In the genomic region with DNA sequence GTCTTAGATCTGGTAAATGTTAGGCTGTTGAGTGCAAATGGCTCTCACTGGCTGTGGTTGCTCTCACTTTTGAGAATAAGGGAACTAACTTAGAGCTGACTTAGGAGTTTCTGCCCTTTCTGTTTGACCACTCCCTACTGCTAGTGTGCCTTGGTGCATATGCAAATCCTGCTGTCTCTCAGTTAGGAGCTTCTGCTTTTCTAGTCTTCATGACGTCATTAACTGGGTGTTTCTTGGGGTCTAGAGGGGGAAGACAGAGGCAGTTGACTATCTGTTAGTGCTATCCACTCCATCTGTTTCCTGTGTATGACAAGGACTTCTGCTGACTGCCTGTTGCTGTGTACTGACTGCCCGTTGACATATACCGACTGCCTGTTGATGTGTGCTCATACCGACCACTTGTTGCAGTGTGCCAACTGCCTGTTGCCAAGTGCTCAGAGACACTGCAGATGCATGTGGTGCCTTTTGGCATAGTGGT, we compare ENCODE assay signal across 8 mouse cellular contexts. TPM values are rescaled to one million over a fixed set of nuclear protein-coding genes. Genes with fewer than 3 reads are reported as not detected.
DNase-seq lines count a peak whose midpoint lies in the region; ATAC-seq and TF ChIP-seq lines count a peak whose summit lies in the region.

No protein-coding gene starts in this region.

- no peak for TF ChIP-seq POLR2A in CH12.LX (IDR thresholded peaks at IDR 0.05; ENCODE audit: low read depth, low read length)

- H3K4me1 ChIP-seq in CH12.LX (ENCODE audit: control insufficient read depth in 1 of 2, insufficient read depth in 2 of 2), result peaks cover 21 to 58% of the 10 kb centered on the region in 2 experiments
- H3K4me1 ChIP-seq in heart, postnatal 0 days (ENCODE audit: control insufficient read depth, insufficient read depth), result peaks cover 28% of the 10 kb centered on the region
- peaks cover 97% of the 10 kb centered on the region for H3K4me1 ChIP-seq in megakaryocyte, embryonic 14.5 days
- peaks cover 45% of the 10 kb centered on the region for H3K4me1 ChIP-seq in midbrain, embryonic 10.5 days
- 0 out of 2 replicates have a peak, but pooled peaks cover 4% of the 10 kb centered on the region for H3K4me1 ChIP-seq in midbrain, embryonic 14.5 days (ENCODE audit: control insufficient read depth, insufficient read depth, low read length)

- H3K79me2 ChIP-seq in CH12.LX (replicated peaks; ENCODE audit: control insufficient read depth, extremely low read depth, insufficient read depth, poor library complexity, severe bottlenecking), result no peaks in the 10 kb centered on the region

- TF ChIP-seq CTCF in CH12.LX (conservative IDR thresholded peaks at IDR 0.05 in 1 of 2, IDR thresholded peaks at IDR 0.05 in 1 of 2; ENCODE audit: low read depth in 2 of 2, low read length in 2 of 2), result no peak
- no peak for TF ChIP-seq CTCF in heart, postnatal 0 days (IDR thresholded peaks at IDR 0.05; ENCODE audit: low read depth)

- dilution Hi-C loops in CH12.LX (cut with MboI; ENCODE audit: extremely low pct_ligation_motif_present, extremely low pct_unique_long_range_greater_than_20kb, low sequenced_read_pairs), result no loop called here

- H3K27ac ChIP-seq in CH12.LX (ENCODE audit: insufficient read depth, low read depth), result peak overlapping the region; percentile 87
- H3K27ac ChIP-seq in heart, postnatal 0 days (ENCODE audit: low read depth), result no peak overlapping the region
- H3K27ac ChIP-seq in midbrain, embryonic 10.5 days (replicated peaks), result no peak overlapping the region
- H3K27ac ChIP-seq in midbrain, embryonic 14.5 days (replicated peaks; ENCODE audit: low read depth, low read length), result no peak overlapping the region

- 25% methylated on average over 4 of the region's 4 CpGs for WGBS in heart, postnatal 0 days
- WGBS in midbrain, embryonic 10.5 days, result 60% methylated on average over 4 of the region's 4 CpGs
- WGBS in midbrain, embryonic 14.5 days, result 60% methylated on average over 4 of the region's 4 CpGs

- H3K4me3 ChIP-seq in CH12.LX (replicated peaks in 1 of 3; ENCODE audit: low read depth in 2 of 3, low read length in 2 of 3, poor library complexity in 1 of 3), result peak overlapping the region in 1 of 3 experiments; percentile 19
- H3K4me3 ChIP-seq in heart, postnatal 0 days (ENCODE audit: low read depth, low read length), result no peak overlapping the region
- peak overlapping the region; percentile 90 for H3K4me3 ChIP-seq in megakaryocyte, embryonic 14.5 days (replicated peaks)
- H3K4me3 ChIP-seq in midbrain, embryonic 10.5 days, result no peak overlapping the region
- H3K4me3 ChIP-seq in midbrain, embryonic 14.5 days (replicated peaks; ENCODE audit: low read depth, low read length), result no peak overlapping the region

- no peak; the same call in 1 of the 2 replicates for TF ChIP-seq RAD21 in CH12.LX (IDR thresholded peaks at IDR 0.05; ENCODE audit: low read depth, low read length)

- ATAC-seq in heart, postnatal 0 days (ENCODE audit: insufficient read depth, low read depth), result peak; percentile 65
- no peak for ATAC-seq in midbrain, embryonic 14.5 days (ENCODE audit: low FRiP score, low TSS enrichment)

- peak overlapping the region; percentile 23; the same call in 1 of the 2 replicates for H3K4me2 ChIP-seq in CH12.LX (ENCODE audit: insufficient read depth, low read depth, poor library complexity, severe bottlenecking)
- H3K4me2 ChIP-seq in heart, postnatal 0 days (ENCODE audit: low read depth, low read length), result no peak overlapping the region
- no peak overlapping the region for H3K4me2 ChIP-seq in midbrain, embryonic 14.5 days (ENCODE audit: low read length)

- no peak overlapping the region for H3K9ac ChIP-seq in CH12.LX (ENCODE audit: insufficient read depth, low read depth)
- no peak overlapping the region for H3K9ac ChIP-seq in heart, postnatal 0 days (replicated peaks; ENCODE audit: low read depth, low read length)
- no peak overlapping the region for H3K9ac ChIP-seq in midbrain, embryonic 14.5 days (replicated peaks; ENCODE audit: low read length)

- peak; percentile 81 for TF ChIP-seq EP300 in CH12.LX (IDR thresholded peaks at IDR 0.05; ENCODE audit: low read length)
- no peak for TF ChIP-seq EP300 in heart, postnatal 0 days (IDR thresholded peaks at IDR 0.05; ENCODE audit: low read depth)

- no peaks in the 10 kb centered on the region for H3K9me3 ChIP-seq in CH12.LX (replicated peaks; ENCODE audit: low read length)
- H3K9me3 ChIP-seq in heart, postnatal 0 days (replicated peaks; ENCODE audit: control insufficient read depth, low read length), result no peaks in the 10 kb centered on the region
- H3K9me3 ChIP-seq in megakaryocyte, embryonic 14.5 days, result no peaks in the 10 kb centered on the region
- H3K9me3 ChIP-seq in midbrain, embryonic 10.5 days (replicated peaks), result no peaks in the 10 kb centered on the region
- H3K9me3 ChIP-seq in midbrain, embryonic 14.5 days (ENCODE audit: control insufficient read depth, low read length), result no peaks in the 10 kb centered on the region

- H3K27me3 ChIP-seq in CH12.LX (replicated peaks), result no peaks in the 10 kb centered on the region
- H3K27me3 ChIP-seq in heart, postnatal 0 days (ENCODE audit: control insufficient read depth, insufficient read depth, low read length), result no peaks in the 10 kb centered on the region
- no peaks in the 10 kb centered on the region for H3K27me3 ChIP-seq in megakaryocyte, embryonic 14.5 days (replicated peaks)
- no peaks in the 10 kb centered on the region for H3K27me3 ChIP-seq in midbrain, embryonic 10.5 days (ENCODE audit: low read depth, poor library complexity, severe bottlenecking)
- H3K27me3 ChIP-seq in midbrain, embryonic 14.5 days (ENCODE audit: control insufficient read depth, insufficient read depth, low read length), result no peaks in the 10 kb centered on the region

- in situ Hi-C loops in CH12.LX (cut with MboI; ENCODE audit: low pct_ligation_motif_present, low pct_unique_long_range_greater_than_20kb, low sequenced_read_pairs), result no loop called here

- H3K36me3 ChIP-seq in CH12.LX (replicated peaks in 1 of 2; ENCODE audit: control insufficient read depth in 1 of 2, insufficient read depth in 1 of 2, low read length in 1 of 2), result peaks cover 0 to 2% of the 10 kb centered on the region in 2 experiments
- no peaks in the 10 kb centered on the region for H3K36me3 ChIP-seq in heart, postnatal 0 days (replicated peaks; ENCODE audit: control insufficient read depth, insufficient read depth, low read length)
- H3K36me3 ChIP-seq in megakaryocyte, embryonic 14.5 days (replicated peaks; ENCODE audit: low read length), result no peaks in the 10 kb centered on the region
- no peaks in the 10 kb centered on the region for H3K36me3 ChIP-seq in midbrain, embryonic 10.5 days
- no peaks in the 10 kb centered on the region for H3K36me3 ChIP-seq in midbrain, embryonic 14.5 days (ENCODE audit: control insufficient read depth, insufficient read depth, low read length)

- DNase-seq in heart, adult 8-10 months (ENCODE audit: low spot score), result peak; percentile 44
- DNase-seq in heart, postnatal 4 days, result no peak
- DNase-seq in CH12.LX (ENCODE audit: extremely low read depth), result peak; percentile 97
- DNase-seq in heart, postnatal 0 days (ENCODE audit: low spot score), result no peak
- DNase-seq in adipocyte (ENCODE audit: low spot score), result no peak
- no peak for DNase-seq in midbrain, embryonic 10.5 days (ENCODE audit: low spot score)
- no peak for DNase-seq in midbrain, embryonic 14.5 days

TF ChIP-seq in CH12.LX, 34 proteins besides CTCF, POLR2A, EP300 and RAD21:
- TF ChIP-seq KAT2A (IDR thresholded peaks at IDR 0.05; ENCODE audit: insufficient replicate concordance, low read length) (no peak), TCF12 (IDR thresholded peaks at IDR 0.05; ENCODE audit: low read depth, low read length) (peak; percentile 63; the same call in 1 of the 2 replicates), ELF1 (IDR thresholded peaks at IDR 0.05; ENCODE audit: low read depth, low read length) (peak; percentile 38; the same call in 1 of the 2 replicates), ZKSCAN1 (IDR thresholded peaks at IDR 0.05; ENCODE audit: borderline replicate concordance, low read depth, low read length) (no peak), SMC3 (IDR thresholded peaks at IDR 0.05; ENCODE audit: low read depth, low read length) (no peak), IRF4 (IDR thresholded peaks at IDR 0.05; ENCODE audit: low read depth, low read length) (peak; percentile 82), MYC (IDR thresholded peaks at IDR 0.05; ENCODE audit: low read depth, low read length) (peak; percentile 58; the same call in 1 of the 2 replicates), MAFK (IDR thresholded peaks at IDR 0.05; ENCODE audit: insufficient replicate concordance, low read length) (peak; percentile 88), MEF2A (IDR thresholded peaks at IDR 0.05; ENCODE audit: borderline replicate concordance, low read depth, low read length) (peak; percentile 91), JUND (conservative IDR thresholded peaks at IDR 0.05; ENCODE audit: low read depth, low read length) (peak; percentile 94), BHLHE40 (IDR thresholded peaks at IDR 0.05; ENCODE audit: low read depth, low read length) (peak; percentile 85), GABPA (IDR thresholded peaks at IDR 0.05; ENCODE audit: insufficient replicate concordance, low read depth, low read length) (no peak), HCFC1 (IDR thresholded peaks at IDR 0.05; ENCODE audit: low read depth, low read length) (peak; percentile 48; the same call in 1 of the 2 replicates), ZC3H11A (IDR thresholded peaks at IDR 0.05; ENCODE audit: low read depth, low read length) (no peak), ETS1 (conservative IDR thresholded peaks at IDR 0.05; ENCODE audit: low read depth, low read length) (peak; percentile 93), SIN3A (IDR thresholded peaks at IDR 0.05; ENCODE audit: low read length) (peak; percentile 49; the same call in 1 of the 2 replicates), ZNF384 (IDR thresholded peaks at IDR 0.05; ENCODE audit: low read depth, low read length) (no peak), JUN (IDR thresholded peaks at IDR 0.05; ENCODE audit: insufficient read depth, low read depth, low read length) (peak; percentile 90)

RNA-seq across cellular contexts. Expression of gene Sipa1l1, which starts 56.7 kb away (rescaled TPM):
- 10 to 100 TPM in 1 of 4 experiments, 1 to 10 TPM in 3; 8.3 to 11.1 (median 9.4) TPM for total RNA-seq in heart, adult 8-10 months (2022)
- total RNA-seq in heart, postnatal 4 days (2021), result 10 to 100 TPM; 28.4 to 29.0 TPM
- total RNA-seq in CH12.LX (2012; rRNA removed) (18.7 and 23.6 TPM in 2 replicates), CH12.LX (2014; rRNA removed) (13.6 and 15.1 TPM in 2 replicates)
- 36.7 and 37.5 TPM in 2 replicates for polyA plus RNA-seq in CH12.LX (2012; ENCODE audit: insufficient read length, low read depth)
- 17.1 and 18.4 TPM in 2 replicates for total RNA-seq in heart, postnatal 0 days (2014; rRNA removed; ENCODE audit: low replicate concordance)
- polyA plus RNA-seq in heart, postnatal 0 days (2015; fragmentation: Nextera tagmentation; extraction: Ambion mirVana), result 6.6 and 7.0 TPM in 2 replicates
- 9.3 and 12.0 TPM in 2 replicates for polyA plus RNA-seq in megakaryocyte, embryonic 14.5 days (2012; ENCODE audit: insufficient read depth, low replicate concordance)
- polyA plus RNA-seq in midbrain, embryonic 10.5 days (2016; fragmentation: Nextera tagmentation; extraction: Ambion mirVana), result 28.6 and 30.3 TPM in 2 replicates
- polyA plus RNA-seq in midbrain, embryonic 14.5 days (2014; fragmentation: Nextera tagmentation; extraction: Ambion mirVana), result 11.1 and 14.5 TPM in 2 replicates

Comparison
In these comparisons a context has a peak if more than half of its experiments do, and no peak if none do; other contexts are left out.
1. DNase-seq: peak in heart, adult 8-10 months (single experiment) and CH12.LX (single experiment); none in heart, postnatal 4 days (single experiment), heart, postnatal 0 days (single experiment), adipocyte (single experiment), midbrain, embryonic 10.5 days (single experiment) and midbrain, embryonic 14.5 days (single experiment).